Mouse (Mus musculus): ENCODE results near the gene Dnmt1.

GRCm38 (mm10) chr9:20873521-20873920 lies 86.2 kb downstream of the Dnmt1 start:
- TF ChIP-seq CTCF (IDR thresholded peaks at IDR 0.05; ENCODE audit: low read depth): no peak
- TF ChIP-seq EP300 (IDR thresholded peaks at IDR 0.05; ENCODE audit: low read depth): no peak
